Mouse (Mus musculus): ENCODE measurements around the gene Hmgn1. TPM values are rescaled to one million over a fixed set of nuclear protein-coding genes. Genes with fewer than 3 reads are reported as not detected.
A peak's percentile ranks its signal among the peaks of the same experiment; 100 is the strongest.
"Not testable (repeated sequence)": the region's sequence is repeated elsewhere in the genome, so short reads cannot be mapped to it uniquely, and the experiment has no call there.

Hmgn1 gene
- total and polyA plus RNA-seq, 2 experiments from 2014 or later, result 85.9 to 207 TPM

DNA sequence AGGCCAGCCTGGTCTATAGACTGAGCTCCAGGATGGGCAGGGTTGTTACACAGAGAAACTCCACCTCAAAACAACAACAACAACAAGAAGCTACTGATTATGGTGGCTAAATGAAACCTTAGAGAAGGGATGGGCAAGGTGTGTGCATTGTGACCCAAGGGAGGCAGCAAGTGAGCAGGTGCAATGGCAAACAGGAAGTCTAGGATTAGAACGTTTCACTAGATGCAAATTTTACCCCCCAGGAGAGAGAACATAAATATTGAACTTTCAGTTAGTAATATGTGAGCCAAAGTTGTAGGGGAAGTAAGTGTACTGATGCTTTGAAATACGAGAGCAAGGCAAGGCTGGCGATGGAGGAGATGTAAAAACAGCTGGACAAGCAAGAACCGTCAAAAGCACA, 17.9 kb downstream of the Hmgn1 start:
- 68% methylated on average over 4 of the region's 4 CpGs for WGBS
- H3K4me3 ChIP-seq (ENCODE audit: low read length), result no peak overlapping the region
- no peak overlapping the region for H3K9ac ChIP-seq (replicated peaks; ENCODE audit: low read length)
- H3K27ac ChIP-seq, result no peak overlapping the region
- H3K9me3 ChIP-seq (ENCODE audit: low read length), result no peaks in the 10 kb centered on the region
- no peak for TF ChIP-seq CTCF (IDR thresholded peaks at IDR 0.05; ENCODE audit: low read depth)
- no peak overlapping the region for H3K4me2 ChIP-seq (ENCODE audit: low read depth, low read length)
- DNase-seq (ENCODE audit: low spot score) (no peak), ATAC-seq (no peak)
- H3K27me3 ChIP-seq (ENCODE audit: insufficient read depth, low read length), result no peaks in the 10 kb centered on the region
- no peaks in the 10 kb centered on the region for H3K36me3 ChIP-seq (ENCODE audit: insufficient read depth, low read length)
- H3K4me1 ChIP-seq (ENCODE audit: insufficient read depth, low read length), result no peaks in the 10 kb centered on the region

DNA sequence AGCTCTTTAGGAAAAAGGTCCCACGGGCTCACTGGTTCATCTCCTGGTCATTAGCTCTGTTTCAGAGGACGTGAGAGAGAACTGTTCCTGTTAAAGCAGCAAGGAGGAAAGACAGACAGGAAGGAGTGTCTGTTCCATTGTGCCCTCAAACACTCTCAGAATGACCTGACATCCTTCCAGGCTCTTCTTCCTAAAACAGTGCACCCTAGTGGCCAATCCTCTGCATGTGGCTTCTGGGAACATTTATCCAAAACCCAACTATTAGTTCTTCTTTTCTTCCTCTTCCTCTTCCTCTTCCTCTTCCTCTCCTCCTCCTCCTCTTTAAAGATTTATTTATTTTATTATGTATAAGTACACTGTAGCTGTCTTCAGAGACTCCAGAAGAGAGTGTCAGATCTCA, 24.5 kb downstream of the Hmgn1 start:
- Histone ChIP-seq H3K4me3 (ENCODE audit: low read length) (no peak overlapping the region), H3K9me3 (ENCODE audit: low read length) (no peaks in the 10 kb centered on the region), H3K9ac (replicated peaks; ENCODE audit: low read length) (no peak overlapping the region), H3K27me3 (ENCODE audit: insufficient read depth, low read length) (no peaks in the 10 kb centered on the region), H3K27ac (no peak overlapping the region), H3K4me1 (ENCODE audit: insufficient read depth, low read length) (no peaks in the 10 kb centered on the region), H3K36me3 (ENCODE audit: insufficient read depth, low read length) (no peaks in the 10 kb centered on the region), H3K4me2 (ENCODE audit: low read depth, low read length) (no peak overlapping the region)
- 54% methylated on average over 2 of the region's 2 CpGs for WGBS
- DNase-seq (ENCODE audit: low spot score) (peak; percentile 27), ATAC-seq (no peak)
- peak; percentile 60 for TF ChIP-seq CTCF (IDR thresholded peaks at IDR 0.05; ENCODE audit: low read depth)

DNA sequence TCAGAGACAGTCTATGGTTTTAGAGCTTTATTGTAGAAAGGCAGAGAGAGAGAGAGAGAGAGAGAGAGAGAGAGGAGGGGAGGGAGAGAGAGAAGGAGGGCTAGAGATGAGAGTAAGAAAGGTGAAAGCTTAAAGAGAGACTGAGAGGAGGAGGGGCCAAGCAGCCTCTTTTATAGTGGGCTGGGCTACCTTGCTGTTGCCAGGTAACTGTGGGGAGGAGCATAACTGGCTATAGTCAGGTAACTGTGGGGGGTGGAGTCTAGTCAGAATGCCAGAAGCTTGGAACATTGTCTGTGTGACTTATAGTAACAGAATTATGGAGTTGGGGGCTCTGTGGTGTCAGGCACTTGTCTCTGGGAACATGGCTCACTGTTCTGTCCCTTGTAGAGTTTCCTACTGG, 29.7 kb downstream of the Hmgn1 start:
- H3K4me3 ChIP-seq (ENCODE audit: low read length); ATAC-seq; H3K4me1 ChIP-seq (ENCODE audit: insufficient read depth, low read length); H3K9ac ChIP-seq (replicated peaks; ENCODE audit: low read length); H3K9me3 ChIP-seq (ENCODE audit: low read length); H3K36me3 ChIP-seq (ENCODE audit: insufficient read depth, low read length); DNase-seq (ENCODE audit: low spot score); H3K4me2 ChIP-seq (ENCODE audit: low read depth, low read length); H3K27me3 ChIP-seq (ENCODE audit: insufficient read depth, low read length); H3K27ac ChIP-seq: not testable (repeated sequence)

DNA sequence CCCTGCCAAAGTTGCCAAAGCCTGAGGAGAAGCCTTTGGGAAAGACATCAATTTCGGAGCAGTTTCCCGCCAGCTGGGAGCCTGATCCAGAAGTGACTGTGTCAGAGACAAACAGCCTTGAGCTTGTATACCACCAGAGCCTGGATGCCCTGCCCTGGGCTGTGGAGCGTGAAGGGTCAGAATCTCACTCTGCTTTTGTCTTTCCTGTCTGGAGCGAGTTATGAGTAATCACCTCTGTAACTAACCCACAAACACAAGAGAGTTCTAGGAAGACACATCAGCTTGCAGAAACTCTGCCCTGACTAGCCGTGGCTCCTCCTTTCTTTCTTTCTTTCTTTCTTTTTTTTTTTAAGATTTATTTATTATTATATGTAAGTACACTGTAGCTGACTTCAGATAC, 31.6 kb downstream of the Hmgn1 start:
- DNase-seq (ENCODE audit: low spot score) (no peak), ATAC-seq (no peak)
- Histone ChIP-seq H3K4me1 (ENCODE audit: insufficient read depth, low read length) (no peaks in the 10 kb centered on the region), H3K4me2 (ENCODE audit: low read depth, low read length) (no peak overlapping the region), H3K27me3 (ENCODE audit: insufficient read depth, low read length) (no peaks in the 10 kb centered on the region), H3K27ac (no peak overlapping the region), H3K9ac (replicated peaks; ENCODE audit: low read length) (no peak overlapping the region), H3K4me3 (ENCODE audit: low read length) (no peak overlapping the region), H3K36me3 (ENCODE audit: insufficient read depth, low read length) (no peaks in the 10 kb centered on the region), H3K9me3 (ENCODE audit: low read length) (no peaks in the 10 kb centered on the region)
- TF ChIP-seq CTCF (IDR thresholded peaks at IDR 0.05; ENCODE audit: low read depth), result no peak
- 89% methylated on average over 5 of the region's 5 CpGs for WGBS

DNA sequence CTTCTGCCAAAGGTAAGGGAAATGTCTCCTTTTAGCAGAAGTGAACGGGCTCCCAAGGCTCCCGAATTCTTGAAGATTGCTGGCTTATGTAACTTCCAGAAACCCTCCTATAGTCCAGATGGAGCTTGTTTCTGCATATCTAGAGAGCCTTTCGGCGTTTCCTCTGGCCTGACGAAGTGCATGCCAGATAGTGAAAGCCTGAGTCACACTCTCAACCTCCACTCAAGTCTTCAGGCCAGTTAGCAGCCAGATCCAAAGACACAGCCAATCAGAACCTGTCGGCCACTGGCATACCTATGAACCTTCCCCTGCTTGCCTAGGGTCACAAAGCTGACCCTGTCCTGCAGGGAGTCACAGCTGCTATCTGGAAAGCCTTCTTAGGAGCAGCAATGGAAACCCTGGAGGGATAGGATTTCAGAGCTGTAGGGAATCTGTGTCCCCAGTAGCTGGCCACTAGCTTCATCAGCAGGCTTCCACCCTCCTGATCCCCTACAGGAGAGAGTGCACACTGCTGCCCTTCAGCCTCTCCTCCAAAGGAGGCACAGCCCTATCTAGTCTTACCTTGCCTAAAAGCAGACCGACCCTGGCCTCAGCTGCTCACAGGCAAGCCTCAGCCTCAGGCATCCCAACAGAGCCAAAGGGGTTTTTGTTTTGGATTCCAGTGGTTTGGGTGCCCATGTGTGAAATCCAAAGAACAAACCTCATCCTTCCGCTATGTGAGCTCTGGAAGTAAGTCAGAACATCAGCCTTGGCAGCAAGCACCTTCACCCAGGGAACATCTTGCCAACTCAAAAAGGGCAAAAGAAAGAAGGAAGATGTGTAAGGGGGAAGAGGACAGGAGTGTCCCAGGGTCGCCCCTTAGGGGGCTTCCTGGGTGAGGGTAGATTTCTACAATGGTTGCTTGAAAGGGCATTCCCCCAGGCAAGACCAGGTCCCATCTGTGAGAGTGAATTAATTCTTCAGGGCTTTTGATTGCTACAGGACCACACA, 35.7 kb downstream of the Hmgn1 start:
- peak; percentile 26; the same call in 1 of the 2 replicates for TF ChIP-seq CTCF (IDR thresholded peaks at IDR 0.05; ENCODE audit: low read depth)
- 70% methylated on average over 9 of the region's 9 CpGs for WGBS
- Histone ChIP-seq H3K4me3 (ENCODE audit: low read length) (no peak overlapping the region), H3K9me3 (ENCODE audit: low read length) (no peaks in the 10 kb centered on the region), H3K4me2 (ENCODE audit: low read depth, low read length) (no peak overlapping the region), H3K4me1 (ENCODE audit: insufficient read depth, low read length) (no peaks in the 10 kb centered on the region), H3K9ac (replicated peaks; ENCODE audit: low read length) (no peak overlapping the region), H3K36me3 (ENCODE audit: insufficient read depth, low read length) (no peaks in the 10 kb centered on the region), H3K27me3 (ENCODE audit: insufficient read depth, low read length) (no peaks in the 10 kb centered on the region), H3K27ac (no peak overlapping the region)
- DNase-seq (ENCODE audit: low spot score), result no peak
- no peak for ATAC-seq

DNA sequence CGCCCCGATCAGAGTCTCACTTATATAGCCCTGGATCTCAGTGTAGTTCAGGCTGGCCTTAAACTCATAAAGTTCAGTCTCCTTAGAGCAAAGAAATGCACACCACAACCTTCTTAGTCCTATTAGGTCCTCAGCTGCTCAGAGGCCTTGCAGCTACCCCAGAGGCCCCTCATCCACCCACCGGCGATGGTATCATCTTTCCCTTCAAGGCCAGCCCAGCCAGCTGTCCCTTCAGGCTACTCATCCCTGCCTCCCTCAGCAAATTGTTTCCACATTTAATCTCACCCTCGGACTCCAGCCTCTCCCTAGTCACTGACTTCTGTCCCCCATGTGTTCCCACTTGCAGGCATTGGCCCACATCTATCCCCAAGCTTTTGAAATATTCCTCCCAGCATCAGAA, 39.4 kb downstream of the Hmgn1 start:
- Histone ChIP-seq H3K4me1 (ENCODE audit: insufficient read depth, low read length) (no peaks in the 10 kb centered on the region), H3K9me3 (ENCODE audit: low read length) (no peaks in the 10 kb centered on the region), H3K27me3 (ENCODE audit: insufficient read depth, low read length) (no peaks in the 10 kb centered on the region), H3K27ac (no peak overlapping the region), H3K4me3 (ENCODE audit: low read length) (no peak overlapping the region), H3K4me2 (ENCODE audit: low read depth, low read length) (no peak overlapping the region), H3K36me3 (ENCODE audit: insufficient read depth, low read length) (no peaks in the 10 kb centered on the region), H3K9ac (replicated peaks; ENCODE audit: low read length) (no peak overlapping the region)
- no peak for TF ChIP-seq CTCF (IDR thresholded peaks at IDR 0.05; ENCODE audit: low read depth)
- no peak for DNase-seq (ENCODE audit: low spot score)
- 82% methylated on average over 5 of the region's 5 CpGs for WGBS
- no peak for ATAC-seq

DNA sequence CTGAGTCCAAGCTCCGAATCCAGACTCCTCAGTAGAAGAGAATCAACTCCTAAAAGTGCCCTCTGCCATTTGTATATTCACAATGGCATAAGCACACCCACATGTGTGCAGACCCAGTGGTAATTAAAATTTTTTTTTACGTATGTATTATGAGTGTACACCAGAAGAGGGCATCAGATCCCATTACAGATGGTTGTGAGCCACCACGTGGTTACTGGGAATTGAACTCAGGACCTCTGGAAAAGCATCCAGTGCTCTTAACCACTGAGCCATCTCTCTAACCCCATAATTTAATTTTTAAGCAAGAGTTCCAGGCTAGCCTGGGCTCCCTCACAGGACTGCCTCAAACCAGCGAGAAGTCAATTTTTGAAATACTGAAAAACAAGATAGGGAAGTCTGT, 40.1 kb downstream of the Hmgn1 start:
- no peak for DNase-seq (ENCODE audit: low spot score)
- Histone ChIP-seq H3K36me3 (ENCODE audit: insufficient read depth, low read length) (no peaks in the 10 kb centered on the region), H3K9me3 (ENCODE audit: low read length) (no peaks in the 10 kb centered on the region), H3K27me3 (ENCODE audit: insufficient read depth, low read length) (no peaks in the 10 kb centered on the region), H3K4me1 (ENCODE audit: insufficient read depth, low read length) (no peaks in the 10 kb centered on the region), H3K9ac (replicated peaks; ENCODE audit: low read length) (no peak overlapping the region), H3K4me3 (ENCODE audit: low read length) (no peak overlapping the region), H3K27ac (no peak overlapping the region), H3K4me2 (ENCODE audit: low read depth, low read length) (no peak overlapping the region)
- peak; percentile 7; the same call in 1 of the 2 replicates for TF ChIP-seq CTCF (IDR thresholded peaks at IDR 0.05; ENCODE audit: low read depth)
- no peak for ATAC-seq
- 80% methylated on average over 4 of the region's 4 CpGs for WGBS
